ENCODE assay signal across 12 mouse cellular contexts in the genomic region with DNA sequence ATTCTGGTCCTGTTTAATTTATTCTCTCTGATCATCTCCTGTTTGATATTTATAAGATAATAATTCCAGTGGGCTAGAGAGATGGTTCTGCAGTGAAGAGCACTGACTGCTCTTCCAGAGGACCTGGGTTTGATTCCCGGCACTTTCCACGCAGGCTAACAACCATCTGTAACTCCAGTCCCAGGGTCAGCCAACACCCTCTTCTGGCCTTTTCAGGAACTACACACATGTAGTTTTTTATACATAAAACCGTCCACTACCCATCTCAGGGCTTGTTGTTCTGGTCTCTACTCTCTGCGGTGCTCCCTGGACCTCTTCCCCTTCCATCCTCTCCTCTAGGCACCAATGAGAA. TPM values are rescaled to one million over a fixed set of nuclear protein-coding genes. Genes with fewer than 3 reads are reported as not detected.
DNase-seq lines count a peak whose midpoint lies in the region; ATAC-seq and TF ChIP-seq lines count a peak whose summit lies in the region.
"Had no signal": no experiment of that assay in that cellular context is flagged by ENCODE, and none has a peak within 500 bp of the region (broad histone marks: within the 10 kb centered on the region; RNA-seq: fewer than 3 reads in every experiment).

No protein-coding gene starts in this region.

- H3K9ac ChIP-seq in forebrain, embryonic 16.5 days (replicated peaks; ENCODE audit: low read depth, low read length): no peak overlapping the region
- no peak overlapping the region for H3K9ac ChIP-seq in kidney, embryonic 14.5 days (ENCODE audit: low read depth, low read length)

- H3K9me3 ChIP-seq in forebrain, embryonic 16.5 days (ENCODE audit: control insufficient read depth, low read length): no peaks in the 10 kb centered on the region
- H3K9me3 ChIP-seq in forebrain, embryonic 10.5 days: no peaks in the 10 kb centered on the region
- H3K9me3 ChIP-seq in kidney, embryonic 14.5 days (ENCODE audit: control insufficient read depth, low read length): no peaks in the 10 kb centered on the region

- peak overlapping the region; percentile 3; the same call in 1 of the 2 replicates for H3K27ac ChIP-seq in forebrain, embryonic 16.5 days (ENCODE audit: low read length)
- H3K27ac ChIP-seq in forebrain, embryonic 10.5 days: no peak overlapping the region
- H3K27ac ChIP-seq in kidney, embryonic 14.5 days (ENCODE audit: low read depth, low read length): peak overlapping the region; percentile 55; the same call in 1 of the 2 replicates
- H3K27ac ChIP-seq in testis, adult 2 months (ENCODE audit: control insufficient read depth, insufficient read depth, low read depth, low read length): peak overlapping the region; percentile 88

- WGBS in forebrain, embryonic 16.5 days: 96% methylated on average over 4 of the region's 4 CpGs
- WGBS in forebrain, embryonic 10.5 days: over 99% methylated on average over 4 of the region's 4 CpGs
- 96% methylated on average over 4 of the region's 4 CpGs for whole genome bisulfite sequencing in kidney, embryonic 14.5 days

- no peak for ATAC-seq in forebrain, embryonic 16.5 days
- ATAC-seq in kidney, embryonic 14.5 days (ENCODE audit: low FRiP score, low TSS enrichment): no peak

- TF ChIP-seq POLR2A in testis, adult 2 months (IDR thresholded peaks at IDR 0.05; ENCODE audit: control insufficient read depth, low read depth, low read length): no peak

- no peaks in the 10 kb centered on the region for H3K27me3 ChIP-seq in forebrain, embryonic 16.5 days (replicated peaks; ENCODE audit: control insufficient read depth, insufficient read depth, low read length)
- no peaks in the 10 kb centered on the region for H3K27me3 ChIP-seq in forebrain, embryonic 10.5 days (ENCODE audit: poor library complexity, severe bottlenecking)
- no peaks in the 10 kb centered on the region for H3K27me3 ChIP-seq in kidney, embryonic 14.5 days (ENCODE audit: control insufficient read depth, insufficient read depth, low read length)
- no peaks in the 10 kb centered on the region for H3K27me3 ChIP-seq in testis, adult 2 months (ENCODE audit: control insufficient read depth, insufficient read depth, low read length)

- peaks cover 10% of the 10 kb centered on the region for H3K4me1 ChIP-seq in forebrain, embryonic 16.5 days (replicated peaks; ENCODE audit: control insufficient read depth, insufficient read depth, low read length)
- peaks cover 20% of the 10 kb centered on the region for H3K4me1 ChIP-seq in forebrain, embryonic 10.5 days
- H3K4me1 ChIP-seq in kidney, embryonic 14.5 days (ENCODE audit: control insufficient read depth, insufficient read depth, low read length): no peaks in the 10 kb centered on the region
- peaks cover 5% of the 10 kb centered on the region for H3K4me1 ChIP-seq in testis, adult 2 months (ENCODE audit: control insufficient read depth, insufficient read depth, low read length)

- no peak for DNase-seq in forebrain, embryonic 10.5 days (ENCODE audit: extremely low spot score, low spot score)
- no peak for DNase-seq in kidney, adult 18-20 months
- no peak for DNase-seq in testis, postnatal 14 days (ENCODE audit: low spot score)
- DNase-seq in left cerebral cortex, adult 8-10 months (ENCODE audit: low spot score in 2 of 2): no peak
- DNase-seq in right cerebral cortex, adult 18-20 months: no peak
- DNase-seq: B cell, adult 2 months; embryo, embryonic 11 days; retina, postnatal 1 day had no signal

- no peaks in the 10 kb centered on the region for H3K36me3 ChIP-seq in forebrain, embryonic 16.5 days (ENCODE audit: control insufficient read depth, insufficient read depth)
- no peaks in the 10 kb centered on the region for H3K36me3 ChIP-seq in forebrain, embryonic 10.5 days (replicated peaks)
- H3K36me3 ChIP-seq in kidney, embryonic 14.5 days (ENCODE audit: control insufficient read depth, insufficient read depth, low read length): no peaks in the 10 kb centered on the region
- no peaks in the 10 kb centered on the region for H3K36me3 ChIP-seq in testis, adult 2 months (ENCODE audit: control insufficient read depth, insufficient read depth, low read length)

- H3K4me3 ChIP-seq in forebrain, embryonic 16.5 days (replicated peaks; ENCODE audit: low read length): no peak overlapping the region
- no peak overlapping the region for H3K4me3 ChIP-seq in forebrain, embryonic 10.5 days
- no peak overlapping the region for H3K4me3 ChIP-seq in kidney, embryonic 14.5 days (ENCODE audit: low read length)
- no peak overlapping the region for H3K4me3 ChIP-seq in testis, adult 2 months (ENCODE audit: control insufficient read depth, low read depth, low read length)

- no peak for TF ChIP-seq CTCF in testis, adult 2 months (IDR thresholded peaks at IDR 0.05; ENCODE audit: control insufficient read depth, insufficient read depth, insufficient replicate concordance, low read depth, low read length)

- H3K4me2 ChIP-seq in forebrain, embryonic 16.5 days (ENCODE audit: low read length): no peak overlapping the region
- no peak overlapping the region for H3K4me2 ChIP-seq in kidney, embryonic 14.5 days (replicated peaks; ENCODE audit: low read depth, low read length)

RNA-seq across cellular contexts. Expression of gene Cdsn, which starts 1.8 kb away (rescaled TPM):
- polyA plus RNA-seq in forebrain, embryonic 16.5 days (2015; fragmentation: Nextera tagmentation; extraction: Ambion mirVana): not detected in 2 replicates
- polyA plus RNA-seq in forebrain, embryonic 10.5 days (2016; fragmentation: Nextera tagmentation; extraction: Ambion mirVana): not detected in 2 replicates
- polyA plus RNA-seq in kidney, embryonic 14.5 days (2014; fragmentation: Nextera tagmentation; extraction: Ambion mirVana): not detected in 2 replicates
- polyA plus RNA-seq in testis, adult 2 months (2012; rRNA removed): 8.7 and 9.5 TPM in 2 replicates
- 1 to 10 TPM in 3 of 4 experiments, under 1 TPM in 1; 1.00 to 1.6 (median 1.2) TPM for total RNA-seq in left cerebral cortex, adult 8-10 months (2022)

RNA-seq across cellular contexts. Expression of gene Psors1c2, which starts 17.1 kb away (rescaled TPM):
- polyA plus RNA-seq in forebrain, embryonic 16.5 days (2015; fragmentation: Nextera tagmentation; extraction: Ambion mirVana): 1.4 and 1.7 TPM in 2 replicates
- 2.2 and 2.6 TPM in 2 replicates for polyA plus RNA-seq in forebrain, embryonic 10.5 days (2016; fragmentation: Nextera tagmentation; extraction: Ambion mirVana)
- 0.79 and 0.80 TPM in 2 replicates for polyA plus RNA-seq in kidney, embryonic 14.5 days (2014; fragmentation: Nextera tagmentation; extraction: Ambion mirVana)
- 2.5 and 3.6 TPM in 2 replicates for polyA plus RNA-seq in testis, adult 2 months (2012; rRNA removed)
- under 1 TPM in 1 of 4 experiments, not detected in 3; 0.41 TPM for total RNA-seq in left cerebral cortex, adult 8-10 months (2022)

RNA-seq across cellular contexts. Expression of gene 2300002M23Rik, which starts 17.1 kb away (rescaled TPM):
- polyA plus RNA-seq in forebrain, embryonic 16.5 days (2015; fragmentation: Nextera tagmentation; extraction: Ambion mirVana): not detected in 2 replicates
- polyA plus RNA-seq in forebrain, embryonic 10.5 days (2016; fragmentation: Nextera tagmentation; extraction: Ambion mirVana): not detected in 2 replicates
- not detected in 2 replicates for polyA plus RNA-seq in kidney, embryonic 14.5 days (2014; fragmentation: Nextera tagmentation; extraction: Ambion mirVana)
- polyA plus RNA-seq in testis, adult 2 months (2012; rRNA removed): 1.8 TPM in 1 of 2 replicates, not detected in the other
- total RNA-seq in left cerebral cortex, adult 8-10 months (2022): not detected
- total RNA-seq: layer of hippocampus, postnatal 36 days had no signal

RNA-seq across cellular contexts. Expression of gene Cchcr1, which starts 33.2 kb away (rescaled TPM):
- 8.8 and 9.0 TPM in 2 replicates for polyA plus RNA-seq in forebrain, embryonic 16.5 days (2015; fragmentation: Nextera tagmentation; extraction: Ambion mirVana)
- polyA plus RNA-seq in forebrain, embryonic 10.5 days (2016; fragmentation: Nextera tagmentation; extraction: Ambion mirVana): 21.6 and 26.1 TPM in 2 replicates
- 10.3 and 19.1 TPM in 2 replicates for polyA plus RNA-seq in kidney, embryonic 14.5 days (2014; fragmentation: Nextera tagmentation; extraction: Ambion mirVana)
- polyA plus RNA-seq in testis, adult 2 months (2012; rRNA removed): 294 and 295 TPM in 2 replicates
- 10 to 100 TPM; 12.0 to 18.7 (median 13.8) TPM for total RNA-seq in left cerebral cortex, adult 8-10 months (2022)

RNA-seq across cellular contexts. Expression of gene Tcf19, which starts 33.5 kb away (rescaled TPM):
- polyA plus RNA-seq in forebrain, embryonic 16.5 days (2015; fragmentation: Nextera tagmentation; extraction: Ambion mirVana): 31.8 and 34.2 TPM in 2 replicates
- 52.2 and 57.1 TPM in 2 replicates for polyA plus RNA-seq in forebrain, embryonic 10.5 days (2016; fragmentation: Nextera tagmentation; extraction: Ambion mirVana)
- 67.8 and 68.1 TPM in 2 replicates for polyA plus RNA-seq in kidney, embryonic 14.5 days (2014; fragmentation: Nextera tagmentation; extraction: Ambion mirVana)
- polyA plus RNA-seq in testis, adult 2 months (2012; rRNA removed): 2.5 and 2.6 TPM in 2 replicates
- 10 to 100 TPM in 3 of 4 experiments, 1 to 10 TPM in 1; 10.0 to 16.0 (median 13.3) TPM for total RNA-seq in left cerebral cortex, adult 8-10 months (2022)
